Mouse (Mus musculus) urinary bladder, postnatal 36 days (tissue): ENCODE measurements around the gene Selenon.
"Not testable (repeated sequence)": the region's sequence is repeated elsewhere in the genome, so short reads cannot be mapped to it uniquely, and the experiment has no call there.

ENCODE experiments used
- DNase-seq, 2 experiments: peaks; one replicate each; pipeline ENCODE4 v3.0.0; 2022; ENCODE audit warnings: low spot score in 2 of 2, mixed read lengths in 1 of 2

The Selenon gene

GRCm38 (mm10) chr4:134510845-134511411, 41.0 kb downstream of the Selenon start, which contains the start of gene Aunip:
Gene Aunip, plus strand, starts transcription at chr4:134510999.
- peak; percentile 76 to 89 for DNase-seq

DNA sequence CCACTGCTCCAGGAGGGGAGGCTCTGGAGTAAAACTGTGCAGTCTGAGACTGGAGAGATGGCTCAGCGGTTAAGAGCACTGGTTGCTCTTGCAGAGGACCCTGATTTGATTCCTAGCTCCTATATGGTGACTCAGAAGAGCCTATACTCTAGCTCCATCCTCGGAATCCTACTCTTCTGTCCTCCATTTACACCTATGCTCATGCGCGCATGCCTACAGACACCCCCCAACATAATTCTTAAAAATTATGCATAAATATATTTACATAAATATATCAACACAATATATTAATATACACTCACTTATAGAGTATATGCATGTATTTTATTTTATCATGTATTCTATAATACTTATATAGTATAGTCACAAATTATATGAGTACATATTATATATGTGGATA, 41.6 kb downstream of the Selenon start:
- DNase-seq: no peak

DNA sequence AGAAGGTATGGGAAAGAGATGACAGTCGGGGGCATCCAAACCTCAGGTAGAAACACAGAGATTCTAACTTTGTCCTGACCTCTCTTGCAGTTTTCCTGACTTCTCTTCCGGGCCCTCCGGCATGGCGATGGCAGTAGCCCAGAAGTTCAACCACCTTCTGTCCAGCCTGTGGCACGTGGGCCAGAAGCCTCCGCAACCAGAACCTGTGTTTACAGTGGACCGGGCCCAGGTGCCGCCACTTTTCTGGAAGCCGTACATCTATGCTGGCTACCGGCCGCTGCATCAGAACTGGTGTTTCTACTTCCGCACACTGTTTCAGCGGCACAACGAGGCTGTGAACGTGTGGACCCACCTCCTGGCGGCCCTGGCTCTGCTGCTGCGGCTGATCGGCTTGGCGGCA, 45.3 kb downstream of the Selenon start:
- DNase-seq: no peak

GRCm38 (mm10) chr4:134505966-134506594, 45.9 kb downstream of the Selenon start:
- no peak for DNase-seq

DNA sequence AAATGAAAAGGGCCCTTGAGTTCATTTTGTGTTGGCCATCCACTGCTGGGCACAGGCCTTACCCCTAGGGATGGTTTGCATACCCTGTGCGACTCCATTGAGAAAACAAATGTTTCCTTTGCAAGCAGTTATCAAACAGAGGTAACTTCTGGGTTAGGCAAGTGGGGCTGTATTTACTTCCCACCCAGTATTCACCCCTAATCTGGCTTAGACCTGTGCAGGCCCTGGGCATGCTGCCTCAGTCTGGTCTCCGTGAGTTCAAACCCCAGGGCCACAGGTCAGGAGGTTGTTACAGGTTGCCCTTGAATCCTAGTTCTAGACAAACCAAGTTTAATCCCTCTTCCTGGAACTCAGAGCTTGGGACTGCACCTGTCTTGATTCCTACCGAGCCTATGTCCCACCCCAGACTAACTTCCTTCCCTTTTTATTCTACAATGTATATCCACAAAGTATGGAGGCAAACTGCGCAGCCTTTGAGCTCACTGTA, 46.6 kb downstream of the Selenon start:
- DNase-seq: no peak

GRCm38 (mm10) chr4:134503686-134504357, 48.1 kb downstream of the Selenon start:
- no peak for DNase-seq

DNA sequence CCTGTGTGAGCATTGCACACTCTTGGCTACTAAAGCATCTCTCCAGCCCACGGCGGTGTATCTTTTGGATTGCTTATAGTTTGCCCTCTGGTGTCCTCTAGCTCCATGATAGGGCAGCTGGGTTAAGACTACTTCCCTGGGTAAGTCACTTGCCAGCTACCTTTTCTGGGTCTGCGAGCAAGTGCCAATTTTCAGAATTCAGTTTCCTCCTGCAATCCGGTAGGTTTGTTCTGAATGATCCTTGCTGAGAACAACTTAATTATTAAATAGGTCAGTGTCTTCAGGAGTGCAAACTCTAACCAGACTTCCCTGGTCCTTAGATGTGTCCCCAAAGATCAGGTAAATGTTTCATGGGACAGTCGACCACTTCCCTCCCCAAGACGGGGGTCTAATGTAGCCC, 50.9 kb downstream of the Selenon start:
- DNase-seq: no peak

GRCm38 (mm10) chr4:134498983-134499382, 53.0 kb downstream of the Selenon start:
- not testable (repeated sequence) for DNase-seq

GRCm38 (mm10) chr4:134497986-134498731, 53.8 kb downstream of the Selenon start:
- DNase-seq: no peak

- DNase-seq: no peak
Measured at GRCm38 (mm10) chr4:134497223-134497622, 54.7 kb downstream of the Selenon start.

- peak; percentile 77 to 84 for DNase-seq
Measured at GRCm38 (mm10) chr4:134496595-134497210, 55.3 kb downstream of the Selenon start, which contains the start of gene Paqr7. Gene Paqr7, plus strand, starts transcription at chr4:134496697.

- no peak for DNase-seq
Measured at GRCm38 (mm10) chr4:134495546-134495923, 56.4 kb downstream of the Selenon start.

DNA sequence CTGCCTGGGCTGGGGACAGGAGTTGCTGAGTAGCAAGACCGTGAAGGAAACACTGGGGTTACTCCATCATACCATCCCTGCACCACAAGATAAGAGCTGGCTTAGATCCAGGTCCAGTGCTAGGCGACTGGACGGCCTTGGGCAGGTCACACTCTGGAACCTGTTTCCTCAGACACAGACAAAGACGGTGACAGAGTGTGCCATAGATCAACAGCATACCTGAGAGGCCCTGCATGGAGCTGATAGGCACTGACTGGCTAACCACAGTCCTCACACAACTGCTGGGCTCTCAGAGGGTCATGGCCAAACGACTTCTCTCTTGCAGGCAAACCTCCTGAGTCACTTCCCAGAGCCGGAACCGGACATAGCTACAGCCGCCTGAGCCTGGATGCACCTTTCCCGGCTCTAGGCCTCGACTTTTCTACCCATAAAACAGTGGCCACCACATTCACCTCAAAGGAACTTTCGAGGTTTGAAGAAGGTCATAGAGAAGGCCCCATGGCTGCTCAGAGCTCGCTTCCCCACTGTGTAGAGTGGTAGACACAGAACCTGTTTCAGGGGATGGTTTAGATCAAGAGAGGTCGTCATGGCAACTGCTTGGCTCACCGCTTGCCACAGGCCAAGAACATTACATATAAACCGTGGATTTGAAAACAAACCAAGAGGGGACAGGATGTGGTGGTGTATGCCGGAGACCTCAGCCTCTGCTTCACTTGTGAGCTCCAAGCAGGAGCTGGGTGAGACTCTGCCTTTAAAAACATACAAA, 57.0 kb downstream of the Selenon start:
- peak in 1 of 2 experiments; percentile 41 for DNase-seq

- not testable (repeated sequence) for DNase-seq
Measured at GRCm38 (mm10) chr4:134494161-134494560, 57.8 kb downstream of the Selenon start.

GRCm38 (mm10) chr4:134491716-134492115, 60.2 kb downstream of the Selenon start:
- peak; percentile 60 to 70 for DNase-seq

DNA sequence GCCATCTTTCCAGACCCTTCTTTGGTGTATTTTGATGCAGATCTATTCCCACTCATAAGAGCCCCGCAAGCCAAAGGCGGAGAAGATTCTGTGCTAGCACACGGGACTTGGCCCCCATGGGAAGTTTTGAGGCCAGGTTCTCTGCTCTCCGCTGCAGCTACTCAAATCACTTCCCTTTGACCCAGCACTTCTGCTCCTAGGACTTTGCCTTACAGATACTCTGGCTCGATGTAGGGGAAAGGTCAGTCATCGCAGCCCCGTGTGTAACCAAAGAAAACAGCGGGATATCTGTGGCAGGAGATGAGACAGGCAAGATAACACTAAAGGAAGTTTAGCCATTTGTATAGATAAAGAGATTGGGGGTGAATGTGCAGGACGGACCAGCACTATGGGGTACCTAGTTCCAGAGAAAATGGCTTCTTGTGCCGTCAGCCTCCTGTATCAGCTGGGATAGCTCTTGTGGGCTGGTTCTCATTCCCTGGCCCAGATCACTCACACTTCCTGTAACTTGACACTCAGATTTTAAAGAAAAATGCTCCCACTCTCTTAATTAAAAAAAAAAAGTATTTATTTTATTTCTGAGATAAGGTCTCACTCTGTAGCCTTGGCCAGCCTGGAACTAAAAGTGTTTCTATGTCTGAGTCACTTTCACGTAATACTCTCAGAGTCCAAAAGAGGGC, 61.8 kb downstream of the Selenon start:
- DNase-seq: peak in 1 of 2 experiments; percentile 21

- no peak for DNase-seq
Measured at GRCm38 (mm10) chr4:134488211-134488610, 63.8 kb downstream of the Selenon start.
